Mouse (Mus musculus): Measurements from ENCODE around the gene Atp2b2. TPM values are rescaled to one million over a fixed set of nuclear protein-coding genes. Genes with fewer than 3 reads are reported as not detected.

Gene Atp2b2
- polyA plus RNA-seq, 1 experiment: 105 TPM

DNA sequence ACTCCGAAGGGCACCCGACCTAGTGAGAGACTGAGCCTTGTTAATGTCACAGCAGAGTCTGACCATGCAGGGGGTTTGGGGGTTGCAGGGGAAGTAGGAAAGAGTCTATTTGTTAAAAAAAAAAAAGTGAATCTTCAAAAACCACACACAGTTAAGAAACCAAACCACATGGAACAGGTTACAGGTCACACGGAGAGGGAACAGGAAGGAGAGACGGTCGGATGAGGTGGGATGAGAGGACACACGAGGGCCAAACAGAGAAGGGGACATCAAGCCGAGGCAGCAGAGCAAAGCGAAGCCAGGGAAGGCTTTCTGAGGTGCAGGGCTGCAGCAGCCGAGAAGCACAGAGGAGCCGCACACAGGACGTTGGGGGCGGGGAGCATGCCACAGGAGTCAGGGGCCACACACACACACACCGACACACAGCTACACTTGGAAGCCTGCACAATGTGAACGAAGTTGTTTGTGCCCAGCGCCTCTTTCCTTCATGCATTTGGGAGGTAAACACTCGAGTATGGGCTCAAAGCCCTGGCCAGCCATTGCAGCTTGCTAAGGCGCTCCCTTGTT is 293.2 kb downstream of the Atp2b2 start:
- 63% methylated on average over 17 of the region's 17 CpGs for WGBS
- TF ChIP-seq POLR2A (IDR thresholded peaks at IDR 0.05; ENCODE audit: insufficient read depth, low read depth, low read length) (no peak), CTCF (IDR thresholded peaks at IDR 0.05; ENCODE audit: insufficient read depth, low read depth, low read length) (no peak)
- Histone ChIP-seq H3K4me1 (ENCODE audit: control insufficient read depth, insufficient read depth, low read length) (peaks cover 23% of the 10 kb centered on the region), H3K4me3 (ENCODE audit: insufficient read depth, low read depth, low read length) (no peak overlapping the region), H3K27ac (ENCODE audit: insufficient read depth, low read depth, low read length) (no peak overlapping the region)

DNA sequence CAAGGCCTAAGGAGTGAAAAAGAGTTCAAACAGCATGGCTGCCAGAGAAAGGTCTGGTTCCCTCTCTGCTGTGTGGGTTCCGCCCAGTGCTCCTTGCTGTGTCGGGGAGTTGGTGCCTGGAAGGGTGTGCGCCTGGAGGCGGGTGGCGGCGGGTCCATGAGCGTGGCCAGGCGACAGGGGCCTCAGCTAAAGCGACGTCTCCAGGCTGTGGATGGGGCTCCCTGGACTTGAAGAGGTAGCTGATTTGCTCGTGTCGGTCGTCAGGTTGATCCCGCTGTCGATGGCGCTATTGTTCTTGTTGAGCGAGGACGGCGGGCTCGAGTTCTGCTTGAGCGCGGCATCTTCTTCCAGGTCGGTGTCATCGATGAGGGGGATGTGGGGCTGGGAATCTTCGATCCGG is 294.1 kb downstream of the Atp2b2 start:
- TF ChIP-seq CTCF (IDR thresholded peaks at IDR 0.05; ENCODE audit: insufficient read depth, low read depth, low read length): no peak
- TF ChIP-seq POLR2A (IDR thresholded peaks at IDR 0.05; ENCODE audit: insufficient read depth, low read depth, low read length): no peak
- Histone ChIP-seq H3K4me1 (ENCODE audit: control insufficient read depth, insufficient read depth, low read length) (peaks cover 21% of the 10 kb centered on the region), H3K4me3 (ENCODE audit: insufficient read depth, low read depth, low read length) (no peak overlapping the region), H3K27ac (ENCODE audit: insufficient read depth, low read depth, low read length) (0 out of 2 replicates have a peak overlapping the region, but pooled peaks have one; percentile 28)
- WGBS: 51% methylated on average over 26 of the region's 26 CpGs

DNA sequence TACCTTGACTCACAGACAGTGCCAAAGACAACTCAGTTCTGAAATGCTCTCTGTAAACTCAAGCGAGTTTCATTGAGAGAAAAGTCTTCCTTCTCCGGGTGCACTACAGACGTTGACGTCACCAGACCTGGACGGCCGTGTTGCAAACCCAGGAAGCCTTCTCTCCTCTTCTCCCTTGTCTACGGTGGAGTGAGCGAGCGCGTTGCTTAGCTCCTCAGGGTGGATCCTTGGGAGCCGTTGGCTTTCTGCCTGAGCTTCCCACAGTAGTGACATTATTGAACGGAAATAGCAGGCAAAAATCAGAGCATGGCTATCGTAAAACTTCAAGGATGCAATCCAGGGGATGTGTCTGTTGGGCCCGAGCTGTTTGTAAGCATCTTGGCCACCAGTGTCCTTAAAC is 295.1 kb downstream of the Atp2b2 start:
- TF ChIP-seq CTCF (IDR thresholded peaks at IDR 0.05; ENCODE audit: insufficient read depth, low read depth, low read length) (no peak), POLR2A (IDR thresholded peaks at IDR 0.05; ENCODE audit: insufficient read depth, low read depth, low read length) (no peak)
- 61% methylated on average over 14 of the region's 14 CpGs for WGBS
- H3K4me3 ChIP-seq (ENCODE audit: insufficient read depth, low read depth, low read length): no peak overlapping the region
- H3K27ac ChIP-seq (ENCODE audit: insufficient read depth, low read depth, low read length): no peak overlapping the region
- peaks cover 18% of the 10 kb centered on the region for H3K4me1 ChIP-seq (ENCODE audit: control insufficient read depth, insufficient read depth, low read length)

- TF ChIP-seq CTCF (IDR thresholded peaks at IDR 0.05; ENCODE audit: insufficient read depth, low read depth, low read length): no peak
- TF ChIP-seq POLR2A (IDR thresholded peaks at IDR 0.05; ENCODE audit: insufficient read depth, low read depth, low read length): no peak
- Histone ChIP-seq H3K27ac (ENCODE audit: insufficient read depth, low read depth, low read length) (no peak overlapping the region), H3K4me3 (ENCODE audit: insufficient read depth, low read depth, low read length) (no peak overlapping the region), H3K4me1 (ENCODE audit: control insufficient read depth, insufficient read depth, low read length) (peaks cover 12% of the 10 kb centered on the region)
These were observed 297.3 kb downstream of the Atp2b2 start for GRCm38 (mm10) chr6:113745117-113745516.

DNA sequence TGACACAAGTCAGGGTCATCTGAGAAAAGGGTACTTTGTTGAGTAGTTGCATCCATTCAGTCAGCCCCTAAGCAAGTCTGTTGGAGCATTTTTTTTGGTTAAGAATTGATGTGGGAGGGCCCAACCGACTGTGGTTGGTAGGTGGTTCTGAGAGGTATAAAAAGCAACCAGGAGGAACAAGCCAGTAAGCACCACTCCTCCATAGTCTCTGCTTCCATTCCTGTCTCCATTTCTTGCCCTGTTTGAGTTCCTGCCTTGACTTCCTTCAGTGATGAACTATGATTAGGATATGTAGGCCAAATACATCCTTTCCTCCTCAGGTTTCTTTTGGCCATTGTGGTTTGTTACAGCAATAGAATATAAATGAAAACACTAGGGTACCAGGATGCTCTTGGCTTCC is 299.3 kb downstream of the Atp2b2 start:
- Histone ChIP-seq H3K4me1 (ENCODE audit: control insufficient read depth, insufficient read depth, low read length) (peaks cover 8% of the 10 kb centered on the region; the same call in 1 of the 2 replicates), H3K4me3 (ENCODE audit: insufficient read depth, low read depth, low read length) (no peak overlapping the region), H3K27ac (ENCODE audit: insufficient read depth, low read depth, low read length) (no peak overlapping the region)
- 16% methylated on average over 1 of the region's 1 CpGs for WGBS
- TF ChIP-seq CTCF (IDR thresholded peaks at IDR 0.05; ENCODE audit: insufficient read depth, low read depth, low read length) (no peak), POLR2A (IDR thresholded peaks at IDR 0.05; ENCODE audit: insufficient read depth, low read depth, low read length) (no peak)

- Histone ChIP-seq H3K4me3 (ENCODE audit: insufficient read depth, low read depth, low read length) (no peak overlapping the region), H3K27ac (ENCODE audit: insufficient read depth, low read depth, low read length) (no peak overlapping the region), H3K4me1 (ENCODE audit: control insufficient read depth, insufficient read depth, low read length) (peaks cover 8% of the 10 kb centered on the region; the same call in 1 of the 2 replicates)
- WGBS: 82% methylated on average over 1 of the region's 1 CpGs
- TF ChIP-seq CTCF (IDR thresholded peaks at IDR 0.05; ENCODE audit: insufficient read depth, low read depth, low read length): no peak
- no peak for TF ChIP-seq POLR2A (IDR thresholded peaks at IDR 0.05; ENCODE audit: insufficient read depth, low read depth, low read length)
These were observed 300.1 kb downstream of the Atp2b2 start for GRCm38 (mm10) chr6:113742321-113742720.

DNA sequence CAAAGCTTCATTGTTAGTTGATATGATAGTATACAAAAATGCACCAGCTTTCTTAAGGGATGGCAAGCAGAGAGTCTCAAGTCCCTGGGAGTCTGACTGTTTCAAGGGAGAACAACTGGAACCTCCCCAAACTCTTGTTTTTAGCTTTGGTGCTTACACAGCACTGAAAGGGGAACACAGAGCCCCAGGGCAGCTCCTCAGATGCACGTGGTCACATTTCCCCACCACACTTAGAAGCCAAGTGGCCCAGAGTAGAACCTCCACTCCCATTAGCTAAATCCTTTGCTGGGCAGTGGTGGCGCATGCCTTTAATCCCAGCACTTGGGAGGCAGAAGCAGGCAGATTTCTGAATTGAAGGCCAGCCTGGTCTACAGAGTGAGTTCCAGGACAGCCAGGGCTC is 301.0 kb downstream of the Atp2b2 start:
- H3K27ac ChIP-seq (ENCODE audit: insufficient read depth, low read depth, low read length): no peak overlapping the region
- TF ChIP-seq CTCF (IDR thresholded peaks at IDR 0.05; ENCODE audit: insufficient read depth, low read depth, low read length) (no peak), POLR2A (IDR thresholded peaks at IDR 0.05; ENCODE audit: insufficient read depth, low read depth, low read length) (no peak)
- H3K4me1 ChIP-seq (ENCODE audit: control insufficient read depth, insufficient read depth, low read length): 0 out of 2 replicates have a peak, but pooled peaks cover 6% of the 10 kb centered on the region
- 62% methylated on average over 2 of the region's 2 CpGs for WGBS
- H3K4me3 ChIP-seq (ENCODE audit: insufficient read depth, low read depth, low read length): no peak overlapping the region

DNA sequence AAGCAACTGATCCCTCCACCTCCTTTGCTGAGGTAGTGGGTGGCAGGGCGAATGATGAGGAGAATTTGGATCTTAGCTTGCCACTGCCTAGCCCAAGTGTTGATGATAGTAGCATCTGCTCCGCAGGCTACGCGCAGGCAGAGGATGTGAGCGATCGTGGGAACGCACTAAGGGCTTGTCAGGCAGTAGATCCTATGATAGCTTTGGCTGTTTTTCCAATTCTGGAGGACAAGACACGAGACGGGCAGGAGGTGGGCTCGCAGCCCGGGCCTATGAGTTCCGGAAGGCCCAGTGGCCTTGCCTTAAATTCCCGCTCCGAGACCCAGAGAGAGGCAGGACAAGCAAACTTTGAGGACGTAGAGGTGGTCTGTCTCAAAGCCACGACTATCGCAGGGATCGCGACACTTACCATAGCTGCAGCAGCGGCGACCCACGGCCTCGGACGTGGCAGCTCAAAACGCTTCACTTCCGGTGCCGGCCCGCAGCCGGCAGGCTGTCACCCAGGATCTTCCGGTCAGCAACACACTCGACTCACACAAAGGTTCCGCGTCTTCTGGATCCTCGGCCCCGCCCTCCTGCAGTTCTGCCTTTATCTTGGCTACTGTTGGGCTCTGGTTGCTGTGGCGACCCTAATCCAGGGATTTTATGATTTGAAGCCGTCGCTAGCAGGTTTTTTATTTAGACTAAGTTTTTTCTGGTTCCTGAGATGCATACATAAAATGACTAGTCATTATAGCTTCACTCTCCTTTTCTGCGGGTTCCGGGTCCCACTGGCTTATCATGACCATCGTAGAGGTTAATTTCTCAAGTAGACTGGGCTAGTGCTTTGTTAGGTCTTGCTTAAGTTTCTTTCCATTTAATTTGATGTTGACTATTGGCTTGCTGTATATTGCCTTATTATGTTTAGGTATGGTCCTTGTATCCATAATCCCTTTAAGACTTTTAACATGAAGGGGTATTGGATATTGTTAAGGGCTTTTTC is 301.9 kb downstream of the Atp2b2 start, which contains the start of gene Sec13:
TSS of gene Sec13 (minus strand) at position 508 of the 982 bp plus-strand sequence.
- WGBS: 5% methylated on average over 41 of the region's 41 CpGs
- H3K4me1 ChIP-seq (ENCODE audit: control insufficient read depth, insufficient read depth, low read length): 0 out of 2 replicates have a peak, but pooled peaks cover 6% of the 10 kb centered on the region
- peak within 1 kb of the TSS; percentile 98 for H3K4me3 ChIP-seq (ENCODE audit: insufficient read depth, low read depth, low read length)
- TF ChIP-seq POLR2A (IDR thresholded peaks at IDR 0.05; ENCODE audit: insufficient read depth, low read depth, low read length) (peak; percentile 71), CTCF (IDR thresholded peaks at IDR 0.05; ENCODE audit: insufficient read depth, low read depth, low read length) (0 out of 2 replicates have a peak, but pooled peaks have one; percentile 10)
- peak within 1 kb of the TSS; percentile 58; the same call in 1 of the 2 replicates for H3K27ac ChIP-seq (ENCODE audit: insufficient read depth, low read depth, low read length)

Measured in olfactory bulb, adult 2 months (tissue).